Mouse (Mus musculus) lung, postnatal 0 days (tissue): ENCODE measurements at regions not wholly inside any gene's neighbourhood (a gene's known extent, or its start where the extent isn't known, plus 50 kb on each side); places are given as distances from the start of the nearest gene placed in this dataset.

ENCODE experiments used
- CTCF ChIP-seq: IDR thresholded peaks from 2 replicates; pipeline ENCODE4 v1.5.1; 2016; ENCODE audit warnings: antibody characterized with exemption, mild to moderate bottlenecking
- EP300 ChIP-seq: IDR thresholded peaks from 2 replicates; pipeline ENCODE4 v1.6.1; 2016; ENCODE audit warnings: antibody characterized with exemption, mild to moderate bottlenecking, control low read depth

- TF ChIP-seq EP300 (no peak), CTCF (no peak)
Measured at GRCm38 (mm10) chr3:58126996-58127395, 279.1 kb upstream of the Pfn2 start.
